Mouse (Mus musculus) bone marrow macrophage, adult 2 months (primary cell): Measurements from ENCODE around the gene Gm20716. TPM values are rescaled to one million over a fixed set of nuclear protein-coding genes. Genes with fewer than 3 reads are reported as not detected.
A peak's percentile ranks its signal among the peaks of the same experiment; 100 is the strongest.

ENCODE experiments used
- H3K27ac ChIP-seq: 2 replicates; pipeline ENCODE4 v1.5.1; 2012; ENCODE audit warnings: low read depth, low read length; ENCODE audit not compliant: insufficient read depth
- H3K4me1 ChIP-seq: 2 replicates; pipeline ENCODE4 v1.6.1; 2012; ENCODE audit warnings: low read length; ENCODE audit not compliant: control insufficient read depth, insufficient read depth
- H3K4me3 ChIP-seq: 2 replicates; pipeline ENCODE4 v1.5.1; 2012; ENCODE audit warnings: mild to moderate bottlenecking, low read length, moderate library complexity; ENCODE audit not compliant: insufficient read depth
- CTCF ChIP-seq: IDR thresholded peaks from 2 replicates; pipeline ENCODE4 v1.5.1; 2012; ENCODE audit warnings: low read depth, mild to moderate bottlenecking, low read length, moderate library complexity
- POLR2A ChIP-seq: IDR thresholded peaks from 2 replicates; pipeline ENCODE4 v1.6.1; 2012; ENCODE audit warnings: mild to moderate bottlenecking, low read depth, low read length, borderline replicate concordance
- polyA plus RNA-seq: library from polyadenylated mRNA; stranded (reverse); fragments of >200 nt; gene quantifications from 2 replicates; pipeline ENCODE4 v1.2.4, GENCODE M21; 2012; ENCODE audit not compliant: missing spikeins, insufficient read depth, insufficient read length

The Gm20716 gene
- polyA plus RNA-seq, 1 experiment, result 35.3 TPM

- TF ChIP-seq POLR2A (no peak), CTCF (peak; percentile 28; the same call in 1 of the 2 replicates)
- Histone ChIP-seq H3K4me3 (no peak overlapping the region), H3K4me1 (peaks cover 2% of the 10 kb centered on the region; the same call in 1 of the 2 replicates), H3K27ac (no peak overlapping the region)
Measured at GRCm38 (mm10) chr2:168154090-168154881, 75.9 kb downstream of the Gm20716 start.

DNA sequence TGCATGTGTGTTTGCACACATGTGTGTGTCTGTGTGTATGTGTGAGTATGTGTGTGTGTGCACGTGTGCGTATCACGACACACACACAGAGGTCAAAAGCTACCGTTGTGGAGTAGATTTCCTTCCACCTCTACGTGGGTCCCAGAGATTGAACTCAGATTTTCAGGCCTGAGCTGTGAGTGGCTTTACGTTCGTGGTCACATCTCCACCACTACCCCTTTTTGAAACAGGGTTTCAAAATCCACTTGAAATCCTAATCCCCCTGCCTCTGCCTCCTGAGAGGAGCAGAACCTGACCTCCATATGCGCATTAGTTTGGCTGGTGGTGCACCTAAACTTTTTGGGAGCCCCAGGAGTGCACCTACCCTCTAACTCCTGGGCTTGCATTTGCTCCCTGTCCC, 80.9 kb downstream of the Gm20716 start:
- TF ChIP-seq POLR2A, result no peak
- TF ChIP-seq CTCF, result no peak
- no peak overlapping the region for H3K27ac ChIP-seq
- no peak overlapping the region for H3K4me3 ChIP-seq
- peaks cover 5% of the 10 kb centered on the region; the same call in 1 of the 2 replicates for H3K4me1 ChIP-seq

- no peak overlapping the region for H3K27ac ChIP-seq
Measured at GRCm38 (mm10) chr2:168147722-168148432, 82.3 kb downstream of the Gm20716 start.

GRCm38 (mm10) chr2:168145437-168145836, 84.7 kb downstream of the Gm20716 start:
- Histone ChIP-seq H3K27ac (no peak overlapping the region), H3K4me3 (no peak overlapping the region), H3K4me1 (peaks cover 5% of the 10 kb centered on the region; the same call in 1 of the 2 replicates)
- TF ChIP-seq POLR2A (no peak), CTCF (no peak)

More at GRCm38 (mm10) chr2:168147722-168148432, 82.3 kb downstream of the Gm20716 start:
- TF ChIP-seq CTCF (no peak), POLR2A (no peak)
- Histone ChIP-seq H3K4me3 (no peak overlapping the region), H3K4me1 (peaks cover 5% of the 10 kb centered on the region; the same call in 1 of the 2 replicates)

GRCm38 (mm10) chr2:168143794-168144193, 86.4 kb downstream of the Gm20716 start:
- H3K4me1 ChIP-seq, result peaks cover 5% of the 10 kb centered on the region; the same call in 1 of the 2 replicates
- H3K27ac ChIP-seq, result no peak overlapping the region
- no peak overlapping the region for H3K4me3 ChIP-seq
- TF ChIP-seq POLR2A, result no peak
- no peak for TF ChIP-seq CTCF

DNA sequence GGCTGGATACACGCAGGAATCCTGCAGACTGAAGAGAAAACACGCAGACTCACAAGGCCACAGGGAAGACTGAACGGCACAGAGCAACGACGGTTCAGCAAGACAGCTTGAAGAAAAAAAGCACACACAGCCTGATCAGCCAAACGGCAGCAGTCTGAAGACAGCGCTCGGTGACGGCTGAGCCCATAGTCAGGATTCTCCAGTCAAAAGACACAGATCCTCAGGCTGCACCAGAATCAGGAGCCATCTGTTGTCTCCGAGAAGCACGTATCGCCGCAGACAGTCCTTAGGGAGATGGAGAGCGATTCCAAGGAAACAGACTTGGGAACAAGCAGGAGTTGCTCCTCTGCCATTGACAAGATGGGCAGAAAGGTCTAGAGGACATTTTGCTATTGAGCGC, 93.0 kb downstream of the Gm20716 start:
- Histone ChIP-seq H3K27ac (no peak overlapping the region), H3K4me3 (no peak overlapping the region), H3K4me1 (no peaks in the 10 kb centered on the region)
- no peak for TF ChIP-seq POLR2A

Other genes with a start within 250 kb of the Gm20716 start
- gene Ripor3, start 219.7 kb downstream of the Gm20716 start, polyA plus RNA-seq, result not detected in 2 replicates
- not detected in 2 replicates for gene Pard6b, start 149.4 kb downstream of the Gm20716 start, polyA plus RNA-seq
- gene Adnp, start 23.3 kb downstream of the Gm20716 start, polyA plus RNA-seq, result 15.9 and 16.3 TPM in 2 replicates
- gene Dpm1, start 227 bp upstream of the Gm20716 start, polyA plus RNA-seq, result 94.1 and 124 TPM in 2 replicates
- 5.3 and 6.5 TPM in 2 replicates for gene Mocs3, start 258 bp upstream of the Gm20716 start, polyA plus RNA-seq
- gene Kcng1, start 51.4 kb upstream of the Gm20716 start, polyA plus RNA-seq, result not detected in 2 replicates